Mouse (Mus musculus): ENCODE measurements around the gene Cdk2ap2.
"Not testable (repeated sequence)": the region's sequence is repeated elsewhere in the genome, so short reads cannot be mapped to it uniquely, and the experiment has no call there.

Gene Cdk2ap2

DNA sequence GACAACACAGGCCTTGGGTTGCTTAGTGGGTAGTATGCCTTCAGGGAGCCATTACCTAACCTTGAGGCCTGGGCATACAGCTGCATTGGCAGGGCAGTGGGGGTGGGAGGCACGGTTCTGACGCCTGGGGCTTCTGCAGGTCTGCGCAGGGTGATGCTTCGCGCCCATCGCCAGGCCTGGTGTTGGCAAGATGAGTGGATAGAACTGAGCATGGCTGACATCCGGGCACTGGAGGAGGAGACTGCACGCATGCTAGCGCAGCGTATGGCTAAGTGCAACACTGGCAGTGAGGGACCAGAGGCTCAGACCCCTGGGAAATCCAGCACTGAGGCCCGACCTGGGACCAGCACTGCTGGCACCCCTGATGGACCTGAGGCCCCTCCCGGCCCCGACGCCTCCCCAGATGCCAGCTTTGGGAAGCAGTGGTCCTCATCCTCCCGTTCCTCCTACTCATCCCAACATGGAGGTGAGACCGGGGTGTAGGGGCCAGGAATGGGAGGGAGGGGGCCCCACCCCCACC is 7.8 kb downstream of the Cdk2ap2 start:
- in situ Hi-C loops (cut with MboI; ENCODE audit: low pct_unique_long_range_greater_than_20kb in 1 of 2, low sequenced_read_pairs in 2 of 2, unreplicated experiment in 1 of 2): no loop called here

GRCm38 (mm10) chr19:4106654-4107053 is 9.7 kb downstream of the Cdk2ap2 start:
- in situ Hi-C loops (cut with MboI; ENCODE audit: low pct_unique_long_range_greater_than_20kb in 1 of 2, low sequenced_read_pairs in 2 of 2, unreplicated experiment in 1 of 2): no loop called here

DNA sequence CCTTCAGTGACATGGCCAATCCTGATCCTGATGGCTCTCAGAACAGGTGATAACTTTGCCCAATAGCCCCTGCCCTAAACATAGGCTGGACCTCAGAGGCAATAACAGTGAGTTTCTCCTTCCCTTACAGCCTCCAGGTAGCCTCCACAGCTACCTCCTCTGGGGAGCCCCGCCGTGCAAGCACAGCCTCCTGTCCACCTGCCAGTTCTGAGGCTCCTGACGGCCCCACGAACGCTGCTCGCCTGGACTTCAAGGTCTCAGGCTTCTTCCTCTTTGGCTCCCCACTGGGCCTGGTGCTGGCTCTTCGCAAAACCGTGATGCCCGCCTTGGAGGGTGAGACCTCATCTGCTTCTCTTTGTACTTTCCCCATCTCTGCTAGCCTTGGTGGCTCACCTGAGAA is 11.6 kb downstream of the Cdk2ap2 start:
- in situ Hi-C loops (cut with MboI; ENCODE audit: low pct_unique_long_range_greater_than_20kb in 1 of 2, low sequenced_read_pairs in 2 of 2, unreplicated experiment in 1 of 2): no loop called here

- in situ Hi-C loops (cut with MboI; ENCODE audit: low pct_unique_long_range_greater_than_20kb in 1 of 2, low sequenced_read_pairs in 2 of 2, unreplicated experiment in 1 of 2): no loop called here
Measured at GRCm38 (mm10) chr19:4112063-4112960, 15.3 kb downstream of the Cdk2ap2 start.

DNA sequence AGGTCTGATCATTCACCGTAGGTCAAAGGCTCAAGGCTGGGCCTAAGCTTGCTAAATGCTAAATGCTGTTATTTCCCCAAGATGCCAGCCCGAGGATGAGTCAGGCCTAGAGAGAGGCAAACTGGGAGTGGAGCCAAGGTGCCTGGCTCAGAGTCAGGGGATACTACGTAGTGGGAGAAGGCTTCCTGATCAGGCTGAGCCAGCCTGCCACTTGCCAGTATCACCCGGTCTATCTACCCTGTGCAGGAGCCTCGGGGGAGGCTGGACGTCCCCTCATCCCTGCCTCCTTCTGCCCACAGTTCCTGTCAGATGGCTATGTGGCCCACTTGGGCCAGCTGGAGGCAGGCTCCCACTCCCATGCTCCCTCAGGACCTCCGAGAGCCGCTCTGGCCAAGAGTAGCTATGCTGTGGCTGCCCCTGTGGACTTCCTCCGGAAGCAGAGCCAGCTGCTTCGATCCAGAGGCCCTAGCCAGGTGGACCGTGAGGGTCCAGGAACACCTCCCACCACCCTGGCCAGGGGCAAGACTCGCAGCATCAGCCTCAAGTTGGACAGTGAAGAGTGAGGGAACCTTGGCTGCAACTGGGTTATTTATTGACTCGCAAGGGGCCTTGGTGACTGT is 16.3 kb downstream of the Cdk2ap2 start:
- in situ Hi-C loops (cut with MboI; ENCODE audit: low pct_unique_long_range_greater_than_20kb in 1 of 2, low sequenced_read_pairs in 2 of 2, unreplicated experiment in 1 of 2): no loop called here

GRCm38 (mm10) chr19:4113806-4114230 is 16.8 kb downstream of the Cdk2ap2 start:
- in situ Hi-C loops (cut with MboI; ENCODE audit: low pct_unique_long_range_greater_than_20kb in 1 of 2, low sequenced_read_pairs in 2 of 2, unreplicated experiment in 1 of 2): no loop called here

GRCm38 (mm10) chr19:4114551-4114950 is 17.6 kb downstream of the Cdk2ap2 start:
- in situ Hi-C loops (cut with MboI; ENCODE audit: low pct_unique_long_range_greater_than_20kb in 1 of 2, low sequenced_read_pairs in 2 of 2, unreplicated experiment in 1 of 2): no loop called here

DNA sequence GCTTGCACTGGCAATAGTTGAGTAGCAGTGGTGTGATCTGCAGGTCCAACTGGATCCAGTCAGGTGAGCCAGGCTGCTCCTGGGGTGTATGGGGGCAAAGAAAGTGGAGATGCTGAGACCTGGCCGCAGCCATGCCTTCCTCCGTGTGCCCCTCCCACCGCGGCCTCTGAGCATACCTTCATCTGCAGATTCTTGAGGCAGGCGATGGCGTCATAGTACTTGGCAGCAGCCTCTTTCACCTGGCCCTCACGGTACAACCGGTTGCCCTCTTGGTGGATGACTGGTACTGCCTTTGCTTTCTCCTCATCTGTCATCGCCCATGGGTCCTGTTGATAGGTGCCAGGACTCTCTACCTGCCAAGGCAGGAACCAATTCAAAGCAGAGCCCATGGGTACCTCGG is 18.2 kb downstream of the Cdk2ap2 start:
- in situ Hi-C loops (cut with MboI; ENCODE audit: low pct_unique_long_range_greater_than_20kb in 1 of 2, low sequenced_read_pairs in 2 of 2, unreplicated experiment in 1 of 2): no loop called here

DNA sequence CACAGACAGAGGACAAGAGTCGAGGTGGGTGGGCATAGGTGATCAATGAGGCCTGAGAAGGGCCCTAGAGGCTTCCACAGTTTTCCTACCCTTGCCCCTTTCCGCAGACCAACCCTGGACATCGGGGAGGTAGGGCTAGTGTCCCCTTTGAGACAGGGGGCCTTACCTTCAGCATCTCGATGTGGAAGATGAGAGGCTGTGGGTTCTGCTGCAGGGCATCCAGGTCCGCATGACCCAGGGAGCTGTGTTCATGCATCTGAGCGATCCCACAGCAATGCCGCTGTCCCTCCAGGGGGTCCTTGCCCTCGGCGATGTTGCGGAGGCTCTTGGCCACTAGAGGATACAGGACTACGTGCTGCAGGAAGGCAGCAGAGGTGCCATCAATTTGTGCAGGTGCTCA is 18.8 kb downstream of the Cdk2ap2 start:
- in situ Hi-C loops (cut with MboI; ENCODE audit: low pct_unique_long_range_greater_than_20kb in 1 of 2, low sequenced_read_pairs in 2 of 2, unreplicated experiment in 1 of 2): no loop called here

- in situ Hi-C loops (cut with MboI; ENCODE audit: low pct_unique_long_range_greater_than_20kb in 1 of 2, low sequenced_read_pairs in 2 of 2, unreplicated experiment in 1 of 2): no loop called here
Measured at GRCm38 (mm10) chr19:4117006-4117405, 20.0 kb downstream of the Cdk2ap2 start.

GRCm38 (mm10) chr19:4118350-4118749 is 21.4 kb downstream of the Cdk2ap2 start:
- in situ Hi-C loops (cut with MboI; ENCODE audit: low pct_unique_long_range_greater_than_20kb in 1 of 2, low sequenced_read_pairs in 2 of 2, unreplicated experiment in 1 of 2): no loop called here

- in situ Hi-C loops (cut with MboI; ENCODE audit: low pct_unique_long_range_greater_than_20kb in 1 of 2, low sequenced_read_pairs in 2 of 2, unreplicated experiment in 1 of 2): no loop called here
Measured at GRCm38 (mm10) chr19:4119716-4120487, 22.9 kb downstream of the Cdk2ap2 start.

GRCm38 (mm10) chr19:4120496-4120895 is 23.5 kb downstream of the Cdk2ap2 start:
- in situ Hi-C loops (cut with MboI; ENCODE audit: low pct_unique_long_range_greater_than_20kb in 1 of 2, low sequenced_read_pairs in 2 of 2, unreplicated experiment in 1 of 2): no loop called here

GRCm38 (mm10) chr19:4121097-4121805 is 24.3 kb downstream of the Cdk2ap2 start:
- in situ Hi-C loops (cut with MboI; ENCODE audit: low pct_unique_long_range_greater_than_20kb in 1 of 2, low sequenced_read_pairs in 2 of 2, unreplicated experiment in 1 of 2): no loop called here

DNA sequence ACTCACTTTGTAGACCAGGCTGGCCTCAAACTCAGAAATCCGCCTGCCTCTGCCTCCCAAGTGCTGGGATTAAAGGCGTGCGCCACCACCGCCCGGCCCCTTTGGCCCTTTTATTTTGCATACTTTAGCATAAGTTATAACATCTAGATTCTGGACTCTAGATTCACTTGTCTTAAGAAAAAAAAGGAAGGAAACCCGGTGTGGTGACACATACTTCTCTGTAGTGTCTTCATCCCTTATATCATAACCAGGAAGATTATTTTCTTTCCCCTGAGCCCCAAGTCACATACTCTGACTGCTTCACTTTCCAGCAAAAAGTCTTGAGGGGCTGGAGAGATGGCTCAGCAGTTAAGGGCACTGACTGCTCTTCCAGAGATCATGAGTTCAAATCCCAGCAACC is 24.9 kb downstream of the Cdk2ap2 start:
- in situ Hi-C loops (cut with MboI; ENCODE audit: low pct_unique_long_range_greater_than_20kb in 1 of 2, low sequenced_read_pairs in 2 of 2, unreplicated experiment in 1 of 2): not testable (repeated sequence)

DNA sequence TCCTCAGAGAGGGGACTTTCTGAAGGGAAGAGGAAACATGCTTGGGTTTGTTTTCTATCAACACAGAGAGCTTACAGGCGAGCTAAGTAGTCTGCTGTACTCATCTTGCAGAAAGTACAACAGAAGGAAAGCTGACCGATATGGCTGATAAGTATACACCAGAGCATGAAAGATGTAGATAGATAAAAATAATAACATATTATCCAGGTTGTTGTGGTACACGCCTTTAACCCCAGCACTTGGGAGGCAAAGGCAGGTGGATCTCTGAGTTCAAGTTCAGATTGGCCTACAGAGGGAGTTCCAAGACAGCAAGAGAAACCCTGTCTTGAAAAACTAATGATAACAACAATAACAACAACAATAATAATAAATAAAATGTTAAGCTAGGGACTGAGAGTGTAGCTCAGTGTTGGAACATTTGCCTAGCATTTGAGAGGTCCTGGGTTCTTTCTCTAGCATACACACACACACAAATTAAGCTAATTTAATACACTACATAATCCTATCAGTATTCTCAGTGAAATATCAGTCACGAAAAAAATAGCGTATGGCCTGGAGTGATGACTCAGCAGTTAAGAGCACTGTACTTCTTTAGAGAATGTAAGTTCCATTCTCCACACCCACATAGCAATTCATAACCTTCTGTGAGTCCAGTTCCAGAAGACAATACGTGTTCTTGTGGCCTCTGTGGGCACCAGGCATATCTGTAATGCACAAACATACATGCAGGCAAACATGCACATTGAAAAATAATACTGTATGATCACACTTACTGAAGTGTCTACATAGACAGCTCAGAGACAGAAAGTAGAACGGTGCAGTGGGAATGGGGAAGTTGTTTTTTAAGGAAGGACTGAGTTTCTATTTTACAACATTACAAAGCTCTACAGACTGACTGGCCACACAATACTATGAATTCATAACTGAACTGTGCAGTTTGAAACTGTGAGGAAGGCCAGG is 25.7 kb downstream of the Cdk2ap2 start:
- in situ Hi-C loops (cut with MboI; ENCODE audit: low pct_unique_long_range_greater_than_20kb in 1 of 2, low sequenced_read_pairs in 2 of 2, unreplicated experiment in 1 of 2): no loop called here

DNA sequence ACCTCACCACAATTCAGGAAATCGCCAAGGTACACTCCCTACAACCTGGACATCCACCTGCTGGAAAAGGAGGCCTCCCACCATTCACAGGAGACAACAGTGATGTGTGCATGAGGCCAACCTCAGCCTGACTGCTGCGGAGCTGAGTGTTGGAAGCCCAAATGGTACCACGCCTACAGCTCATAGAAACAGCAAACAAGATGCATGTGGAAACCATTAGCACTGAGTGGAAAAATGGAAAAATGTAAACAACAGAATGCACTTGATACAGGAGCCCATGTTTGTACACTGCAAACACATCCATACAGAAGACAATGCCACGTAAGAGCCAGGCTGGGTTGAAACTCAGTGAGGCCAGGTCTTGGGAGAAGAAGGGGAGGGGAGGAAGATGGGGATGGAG is 27.4 kb downstream of the Cdk2ap2 start:
- in situ Hi-C loops (cut with MboI; ENCODE audit: low pct_unique_long_range_greater_than_20kb in 1 of 2, low sequenced_read_pairs in 2 of 2, unreplicated experiment in 1 of 2): no loop called here

Data from mouse embryonic stem cell (cell line).